Mouse (Mus musculus) gastrocnemius, postnatal 10 days (tissue): ENCODE data around the gene Prkg1. TPM values are rescaled to one million over a fixed set of nuclear protein-coding genes. Genes with fewer than 3 reads are reported as not detected.

Experiments
- DNase-seq: peaks from one replicate; pipeline ENCODE4 v3.0.0; 2021; ENCODE audit warnings: mixed read lengths
- long read RNA-seq, 2 experiments: library from polyadenylated mRNA; stranded (forward); transcript quantifications; one replicate each; pipeline ENCODE4 v2.0.0; 2021
- total RNA-seq, 2 experiments: library from RNA; stranded (reverse); gene quantifications; 2 replicates each; pipeline ENCODE4 v1.2.3; 2021

The Prkg1 gene
- 10 to 100 TPM; 30.5 to 38.3 TPM for total RNA-seq
- long read RNA-seq, experiment 1, partial matches to known transcripts = 9 of 20 reads
- long read RNA-seq, experiment 1, other reads (novel, unspliced or antisense) = 11 of 20 reads
- long read RNA-seq, experiment 2, partial matches to known transcripts = 4 of 7 reads
- long read RNA-seq, experiment 2, other reads (novel, unspliced or antisense) = 3 of 7 reads

DNA sequence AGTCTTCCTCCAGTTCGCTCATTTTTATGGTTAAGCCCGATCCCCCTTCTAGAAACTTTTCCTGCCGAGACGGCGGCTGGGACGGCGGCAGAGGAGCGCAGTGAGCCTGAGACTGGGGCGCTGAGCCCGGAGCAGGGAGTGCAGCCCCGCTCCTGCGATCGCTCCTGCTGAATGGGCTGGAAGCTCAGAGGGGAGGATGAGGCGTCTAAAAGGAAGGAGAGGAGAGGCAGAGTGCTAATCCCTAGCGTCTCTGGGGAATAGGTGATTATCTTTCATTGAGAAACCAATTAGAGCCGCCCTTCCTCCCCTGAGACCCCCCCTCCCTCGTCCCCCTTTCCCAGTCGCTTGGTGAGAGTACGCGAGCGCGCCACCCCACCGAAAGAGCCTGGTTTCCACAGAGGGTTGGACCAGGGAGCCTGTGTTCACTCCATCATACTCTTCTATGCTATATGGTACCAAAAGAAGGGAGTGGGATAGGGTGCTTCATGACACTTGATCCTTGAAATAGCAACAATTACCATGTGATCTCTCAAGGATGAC is at the start of gene Prkg1:
Gene Prkg1, minus strand, starts transcription at position 233 of the 540 bp plus-strand sequence.
- peak; percentile 44 for DNase-seq

DNA sequence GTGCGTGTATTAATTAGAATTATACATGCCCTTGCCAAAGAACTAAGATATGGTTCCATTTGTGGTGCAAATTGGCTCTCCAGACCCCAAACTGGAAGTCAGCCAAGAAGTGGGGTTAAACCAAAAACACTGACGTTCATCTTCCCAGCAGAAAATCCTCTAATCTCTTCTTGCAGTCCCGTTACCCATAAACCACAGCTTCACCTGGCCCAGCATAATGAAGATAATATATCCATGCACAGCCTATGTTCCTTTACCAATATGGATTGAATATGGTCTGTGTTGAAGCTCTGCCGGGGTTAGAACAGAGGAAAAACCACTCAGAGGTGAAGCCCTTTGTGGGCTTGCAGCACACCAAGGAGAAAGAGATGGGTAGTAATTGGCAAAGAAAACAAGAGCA is 48.3 kb upstream of the Prkg1 start:
- no peak for DNase-seq

DNA sequence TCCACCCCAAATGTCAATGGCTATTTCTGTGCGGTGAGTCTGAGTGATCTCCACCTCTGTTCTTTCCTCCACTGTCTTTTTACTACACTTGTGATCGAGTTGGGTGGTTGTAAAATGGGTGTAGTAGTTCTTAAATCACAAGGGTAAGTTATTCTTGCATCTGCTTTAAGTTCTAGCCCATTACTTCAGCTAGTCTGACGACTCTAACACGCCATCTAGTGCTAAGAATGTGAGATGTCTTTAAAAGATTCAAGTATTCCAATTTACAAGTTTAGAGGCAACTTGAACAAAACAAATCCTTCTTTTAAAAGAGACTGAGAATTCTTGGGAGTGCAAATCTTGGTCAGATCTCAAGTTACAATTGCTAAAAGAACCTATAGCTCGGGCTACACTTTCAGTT is 46.5 kb upstream of the Prkg1 start:
- DNase-seq = no peak

DNA sequence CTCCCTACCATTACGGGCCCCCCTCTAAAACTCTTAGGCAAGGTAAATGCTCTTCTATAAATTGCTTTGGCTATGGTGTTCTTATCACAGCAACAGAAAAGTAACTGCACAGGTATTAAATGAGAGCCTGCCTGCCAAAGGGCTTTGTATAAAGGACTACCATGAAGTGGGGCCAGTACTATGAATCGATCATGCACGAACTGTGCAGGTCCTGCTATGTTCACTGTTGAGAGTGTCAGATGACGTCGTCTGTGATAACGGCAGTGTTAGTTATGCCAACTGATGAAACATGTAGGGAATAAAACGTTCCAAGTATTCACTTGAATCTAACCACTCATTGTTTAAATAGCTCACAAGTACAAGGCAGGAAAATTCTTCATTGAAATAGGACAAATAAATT is 40.6 kb upstream of the Prkg1 start:
- no peak for DNase-seq

DNA sequence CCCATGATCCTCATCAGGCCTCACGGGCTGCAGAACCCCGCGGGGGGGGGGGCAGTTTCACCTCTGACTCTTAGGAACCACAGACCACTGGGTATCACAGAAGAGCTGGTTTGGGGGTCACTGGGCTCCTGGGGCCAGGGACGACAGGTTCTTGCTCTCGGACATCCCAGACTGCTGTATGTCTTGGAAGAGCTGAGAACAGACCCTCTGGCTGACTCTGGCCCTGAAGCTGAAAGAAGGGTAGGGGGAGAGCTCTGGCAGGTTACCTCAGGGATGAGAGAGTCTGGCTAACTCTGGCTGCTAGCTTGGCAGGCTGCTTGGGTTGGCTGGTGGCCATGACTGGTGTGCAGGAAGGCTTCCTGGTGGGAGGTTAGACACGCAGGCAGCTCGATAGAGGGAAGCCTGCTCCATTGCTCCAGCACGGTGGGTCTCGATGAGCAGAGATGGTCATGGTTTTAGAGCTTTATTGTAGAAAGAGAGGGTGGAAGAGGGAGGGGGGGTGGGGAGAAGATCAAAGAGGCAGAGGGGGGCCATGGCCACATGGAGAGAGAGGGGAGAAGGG is 30.7 kb upstream of the Prkg1 start:
- peak; percentile 10 for DNase-seq

DNA sequence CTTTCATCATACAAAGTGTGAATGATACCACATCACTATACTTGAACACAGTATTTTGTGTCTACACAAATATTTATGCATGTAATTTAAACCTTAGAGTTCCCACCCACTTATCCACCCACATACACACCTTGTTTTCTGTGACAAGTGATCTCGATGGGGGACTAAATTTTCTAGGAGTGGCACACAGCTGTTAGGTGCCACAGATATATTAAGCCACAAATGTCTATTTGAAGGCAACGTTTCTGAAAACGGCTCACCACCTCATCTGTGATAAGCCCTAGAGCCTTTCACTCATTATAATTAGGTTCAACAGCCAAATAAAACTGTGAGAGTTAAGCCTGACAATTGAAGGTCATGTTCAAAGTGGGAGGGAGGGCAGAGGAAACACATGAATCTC is 26.9 kb upstream of the Prkg1 start:
- DNase-seq = no peak

DNA sequence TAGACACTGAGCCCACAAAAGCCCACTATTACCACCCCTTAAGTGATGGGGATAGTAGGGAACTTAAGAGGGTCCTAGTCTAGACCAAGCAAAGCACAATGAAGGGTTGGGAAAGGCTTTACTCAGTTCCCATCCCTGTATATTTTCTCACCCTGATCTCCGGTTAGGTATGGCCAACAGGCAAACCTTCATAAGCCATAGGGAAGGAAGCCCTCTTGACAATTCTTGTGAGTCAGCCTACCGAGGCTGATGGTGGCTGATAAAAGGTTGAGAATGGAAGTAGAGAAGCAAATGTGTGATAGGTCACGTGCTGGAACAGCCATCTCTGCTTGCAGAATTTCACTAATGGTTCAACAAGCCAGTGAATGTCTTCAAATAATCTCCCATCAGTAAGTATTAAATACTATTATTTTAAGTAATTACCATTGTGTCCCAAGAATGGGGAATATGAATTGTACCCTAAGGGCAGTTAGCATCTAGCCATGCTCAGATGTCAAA is 16.7 kb upstream of the Prkg1 start:
- no peak for DNase-seq

DNA sequence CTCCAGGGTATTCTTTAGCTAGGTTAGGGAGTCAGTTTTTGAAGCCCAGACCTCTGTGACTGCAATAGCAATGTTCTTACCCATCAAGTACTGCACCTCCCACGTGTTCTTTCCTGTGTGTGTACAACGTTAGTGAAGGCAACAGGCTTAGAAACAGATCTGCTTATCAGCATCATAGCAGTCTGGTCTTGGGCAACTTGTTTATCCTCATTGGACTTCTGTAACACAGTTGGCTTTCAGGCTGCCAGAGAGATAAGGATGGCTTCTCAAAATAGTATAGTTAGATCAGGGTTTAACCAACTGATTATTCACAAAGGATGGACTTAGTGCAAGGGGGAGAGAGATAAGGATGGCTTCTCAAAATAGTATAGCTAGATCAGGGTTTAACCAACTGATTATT is 16.2 kb upstream of the Prkg1 start:
- DNase-seq = no peak

DNA sequence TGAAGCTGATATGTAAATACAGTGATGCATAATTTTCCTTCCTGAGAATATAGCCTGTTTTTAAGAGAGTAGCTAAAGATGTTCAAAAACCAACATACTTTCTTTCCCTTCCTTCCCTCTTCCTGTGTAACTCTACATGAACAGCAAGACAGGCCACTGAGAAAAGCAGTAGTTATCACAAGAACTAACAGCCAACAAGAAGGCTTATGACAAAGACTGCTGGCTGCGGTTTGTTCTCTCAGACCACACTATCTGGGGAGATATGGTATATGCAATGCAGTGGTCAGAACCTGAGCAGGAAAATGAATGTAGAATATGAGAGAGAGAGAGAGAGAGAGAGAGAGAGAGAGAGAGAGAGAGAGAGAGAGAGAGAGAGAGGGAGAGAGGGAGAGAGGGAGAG is 15.4 kb upstream of the Prkg1 start:
- DNase-seq = no peak

DNA sequence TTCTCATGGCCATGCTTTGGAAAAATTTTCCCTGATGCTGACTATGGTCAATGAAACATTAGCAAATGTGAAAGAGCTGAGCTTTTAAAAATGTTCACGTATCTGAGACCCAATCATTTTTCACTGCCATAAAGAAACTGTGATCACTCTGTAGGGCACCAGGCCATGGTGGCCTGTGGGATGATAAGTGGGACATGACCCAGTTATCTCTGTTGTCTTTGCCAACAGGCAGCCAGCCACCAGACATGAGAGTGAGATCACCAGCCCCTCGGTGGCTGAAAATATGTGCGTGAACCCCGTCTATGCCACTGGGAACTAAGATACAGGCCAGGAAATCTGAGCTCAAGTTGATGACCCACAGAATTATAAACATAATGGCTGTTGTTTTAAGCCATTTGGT is 14.2 kb upstream of the Prkg1 start:
- DNase-seq = peak; percentile 8

DNA sequence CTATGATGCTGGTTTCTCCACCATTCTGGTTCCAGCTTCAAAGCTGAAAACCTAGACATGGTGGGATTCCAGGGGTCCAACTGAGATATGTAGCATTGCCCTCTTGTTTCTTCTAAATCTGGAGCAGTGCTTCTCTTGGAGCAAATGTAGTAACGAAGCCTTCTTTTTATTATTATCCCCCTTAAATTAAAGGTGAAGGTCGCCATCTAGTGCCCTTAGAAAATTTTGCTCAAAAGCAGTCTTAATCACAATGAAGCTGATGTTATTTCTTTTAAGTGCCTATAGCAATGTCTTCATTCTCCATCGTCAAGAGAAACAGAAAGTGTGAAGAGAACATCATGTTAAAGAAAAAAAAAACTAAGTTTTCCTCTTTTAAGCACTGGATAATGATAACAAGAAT is 2.2 kb upstream of the Prkg1 start:
- no peak for DNase-seq

DNA sequence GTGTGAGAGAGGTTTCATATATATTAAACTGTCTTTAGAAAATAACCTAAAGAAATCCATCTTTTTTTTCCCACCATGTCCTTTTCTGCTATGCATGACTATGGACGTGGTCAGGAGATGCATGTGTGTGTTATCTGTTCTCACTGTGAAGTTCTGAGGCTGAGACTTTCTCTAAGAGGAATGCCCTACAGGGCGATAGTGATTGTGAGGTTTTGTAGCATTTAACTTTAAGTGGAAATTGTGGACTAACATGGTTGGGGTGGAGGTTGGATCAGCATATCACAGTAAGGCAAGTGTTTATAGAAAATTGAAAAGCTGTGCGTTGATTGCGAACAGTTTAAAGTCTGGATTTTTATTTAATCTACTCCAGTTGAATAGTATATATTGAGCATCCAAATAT is 618 bp upstream of the Prkg1 start:
- DNase-seq = no peak

DNA sequence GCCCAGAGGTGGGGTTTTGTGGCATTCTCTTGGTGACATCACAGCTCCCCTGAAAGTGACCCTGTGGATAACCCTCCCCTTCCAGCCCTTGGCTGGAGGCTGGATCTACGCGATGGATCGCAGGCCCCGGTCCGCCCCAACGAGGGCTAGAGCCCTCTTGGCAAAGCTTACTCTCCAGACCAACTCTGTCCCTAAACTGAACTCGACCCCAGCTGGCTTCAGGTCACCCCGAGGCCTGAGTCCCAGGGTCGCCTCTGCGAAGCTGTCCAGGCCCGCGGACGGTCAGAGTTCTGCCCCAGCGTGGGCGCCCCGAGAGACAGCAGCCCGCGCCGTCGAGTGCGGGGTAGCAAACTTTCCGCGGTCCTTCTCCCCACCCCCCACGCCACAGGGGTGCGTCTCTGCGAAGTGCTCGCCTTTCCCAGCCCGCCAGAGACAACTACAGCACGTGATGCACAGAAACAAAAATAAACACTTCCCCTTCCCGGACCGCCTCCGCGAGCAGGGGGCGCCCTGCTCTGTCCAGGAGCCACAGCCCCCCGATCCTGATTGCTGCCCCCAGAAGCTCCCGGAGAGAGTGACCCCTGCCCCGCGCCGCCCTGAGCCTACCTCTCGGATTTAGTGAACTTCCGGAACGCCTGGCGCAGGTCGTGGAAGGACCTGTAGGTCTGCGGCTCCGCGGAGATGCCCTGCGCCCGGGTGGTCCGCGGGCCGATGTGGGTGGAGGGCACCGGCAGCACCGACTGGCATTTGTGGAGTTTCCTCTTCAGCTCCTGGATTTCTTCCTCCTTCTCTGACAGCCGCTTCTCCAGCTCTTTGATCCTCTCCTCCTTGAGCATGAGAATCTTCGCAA is 657 bp downstream of the Prkg1 start:
- peak; percentile 36 for DNase-seq

DNA sequence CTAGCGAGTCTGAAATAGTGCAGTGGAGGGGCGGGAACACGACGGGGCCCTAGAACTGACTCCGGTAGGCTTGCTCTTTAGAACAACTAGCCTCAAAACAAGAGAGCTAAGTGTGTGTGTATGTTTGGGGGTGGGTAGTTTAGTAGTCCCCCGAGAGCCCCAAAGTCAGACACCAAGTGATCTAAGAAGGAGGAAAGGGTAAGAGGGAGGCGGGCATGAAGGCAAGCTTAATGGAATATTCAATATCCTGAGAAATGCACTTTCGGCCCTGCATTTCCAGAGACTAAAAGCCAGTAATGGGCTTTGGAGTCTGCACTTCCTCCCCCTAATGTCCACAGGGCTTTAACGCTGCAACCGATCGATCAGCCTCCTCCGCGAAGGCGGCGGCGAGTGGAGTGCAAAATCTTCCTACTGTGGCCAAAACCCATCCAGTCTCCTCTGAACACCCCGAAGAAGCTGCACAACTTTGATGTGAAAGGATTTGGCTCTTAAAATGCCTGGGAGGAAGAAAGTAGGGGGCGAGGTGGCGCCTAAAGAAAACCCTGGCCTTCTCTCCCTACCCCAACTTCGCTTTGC is 1.5 kb downstream of the Prkg1 start:
- DNase-seq = no peak

DNA sequence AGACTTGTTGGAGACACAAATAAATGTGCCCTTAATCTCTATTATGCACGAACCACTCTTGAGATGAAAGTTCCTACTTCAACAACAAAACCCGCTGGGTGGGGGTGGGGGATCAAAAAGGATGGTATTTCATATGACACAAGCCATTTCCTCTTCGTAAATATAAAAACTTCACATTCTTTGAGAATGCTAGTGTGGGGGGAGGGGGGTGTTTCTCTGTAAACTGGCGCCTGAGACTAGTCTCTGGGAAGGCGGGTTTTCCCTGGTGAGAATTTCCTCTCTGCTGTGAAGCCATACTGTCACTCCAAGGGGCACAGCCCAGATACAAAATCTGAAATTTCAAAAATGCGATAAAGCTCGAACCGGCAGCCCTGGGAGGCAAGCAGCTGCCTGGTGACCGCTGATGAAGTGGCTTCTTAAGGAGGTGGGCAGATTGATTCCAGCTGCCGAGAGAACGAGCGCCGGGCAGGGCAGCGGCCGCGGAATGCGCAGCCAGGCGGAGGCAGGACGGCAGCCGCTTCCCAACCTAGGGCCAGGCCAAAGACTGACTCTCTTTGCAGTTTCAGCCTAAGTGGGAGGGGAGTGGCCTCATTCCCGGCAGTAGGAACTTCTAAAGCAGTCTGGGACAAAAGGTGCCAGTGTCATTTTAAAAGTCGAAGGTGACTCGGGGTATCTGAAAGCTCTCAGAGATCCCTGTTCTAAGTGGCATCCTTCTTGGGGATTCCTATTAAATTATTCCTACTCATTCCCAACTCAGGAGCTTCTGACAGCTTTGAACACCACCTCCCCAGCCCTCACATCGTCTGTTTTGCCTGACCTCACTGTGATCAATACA is 2.2 kb downstream of the Prkg1 start:
- peak; percentile 34 for DNase-seq

DNA sequence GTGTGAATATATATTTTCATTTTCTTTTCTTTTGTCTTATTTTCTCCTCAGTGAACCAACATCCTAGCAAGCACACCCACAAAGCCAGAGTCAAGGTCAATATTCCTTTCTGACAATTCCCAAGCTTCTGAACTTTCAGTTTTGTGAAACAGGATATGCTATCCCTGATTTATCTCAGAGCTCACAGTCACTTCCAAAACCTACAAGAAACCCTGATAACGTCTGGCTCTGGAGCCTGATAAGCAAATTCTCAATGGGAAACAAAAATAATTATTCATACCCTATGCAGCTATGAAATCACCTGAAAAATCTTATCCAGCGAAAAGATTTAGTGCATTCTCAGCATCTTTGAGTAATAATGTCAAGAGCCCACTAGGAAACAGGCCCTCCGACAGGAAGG is 5.0 kb downstream of the Prkg1 start:
- DNase-seq = no peak

DNA sequence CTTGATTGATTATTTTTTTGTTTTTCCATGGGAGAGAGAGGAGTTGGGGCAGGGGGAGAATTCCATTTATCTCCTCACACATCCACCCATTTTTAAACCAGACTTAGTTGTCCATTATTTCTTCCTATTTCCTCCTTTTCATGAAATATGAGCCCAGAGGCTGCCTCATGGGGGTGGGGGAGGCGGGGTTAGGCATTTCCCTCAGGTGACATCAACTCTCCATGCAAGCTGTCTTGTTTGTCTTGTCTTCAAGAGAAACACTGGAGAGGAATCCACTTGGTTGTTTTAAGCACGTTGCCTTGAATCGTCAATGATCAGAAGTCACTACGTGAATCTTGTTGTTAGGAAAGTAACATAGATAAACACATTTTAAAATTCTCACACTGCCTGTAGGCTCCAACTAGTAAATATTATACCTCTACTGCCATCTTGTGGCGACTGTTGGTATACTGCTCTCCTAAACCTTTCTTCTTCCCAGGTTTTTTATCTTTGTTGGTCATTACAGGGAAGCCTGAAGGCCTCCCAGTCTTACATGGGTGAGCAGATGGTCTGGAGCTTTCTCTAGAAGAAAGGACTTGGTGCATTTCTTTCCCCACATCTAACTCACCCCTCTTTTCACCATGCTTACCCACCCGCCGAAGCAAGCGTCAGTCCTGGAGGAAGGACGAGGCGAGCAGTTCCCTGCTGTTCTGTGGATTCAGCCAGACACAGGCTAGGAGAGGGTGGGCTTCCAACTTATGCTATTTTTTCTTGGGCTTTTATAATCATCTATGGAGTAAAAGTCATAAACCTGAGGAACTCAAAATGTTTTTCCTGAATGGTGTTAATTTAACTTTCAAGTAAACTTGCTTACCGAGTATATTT is 8.7 kb downstream of the Prkg1 start:
- DNase-seq = peak; percentile 62

DNA sequence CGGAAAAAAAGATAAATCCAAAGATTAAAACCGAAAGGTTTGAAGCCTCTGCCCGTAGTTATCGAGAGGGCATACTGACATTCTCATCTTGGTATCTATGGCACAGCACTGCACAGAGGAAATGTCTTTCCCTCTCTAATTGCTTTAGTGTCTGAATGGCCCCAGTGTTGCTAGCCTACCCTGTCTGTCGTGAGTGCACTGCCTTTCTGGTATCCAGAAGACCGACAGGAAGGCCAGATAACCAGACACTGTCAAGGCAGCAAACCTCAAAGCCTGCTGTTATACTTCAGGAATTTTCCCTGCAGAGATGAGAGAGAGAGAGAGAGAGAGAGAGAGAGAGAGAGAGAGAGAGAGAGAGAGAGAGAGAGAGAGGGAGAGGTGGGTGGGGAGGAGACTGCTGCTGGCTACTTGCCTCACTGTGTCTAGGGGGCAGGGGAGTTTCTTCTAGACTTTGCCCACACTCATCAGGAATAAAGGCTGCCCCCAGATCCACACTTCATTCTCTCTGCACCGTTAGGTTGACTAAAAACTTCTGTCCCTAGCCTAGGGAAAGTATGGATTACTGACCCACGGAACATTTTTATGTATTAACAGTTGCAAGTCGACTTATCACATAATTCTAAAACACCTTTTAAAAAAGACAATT is 10.1 kb downstream of the Prkg1 start:
- no peak for DNase-seq

DNA sequence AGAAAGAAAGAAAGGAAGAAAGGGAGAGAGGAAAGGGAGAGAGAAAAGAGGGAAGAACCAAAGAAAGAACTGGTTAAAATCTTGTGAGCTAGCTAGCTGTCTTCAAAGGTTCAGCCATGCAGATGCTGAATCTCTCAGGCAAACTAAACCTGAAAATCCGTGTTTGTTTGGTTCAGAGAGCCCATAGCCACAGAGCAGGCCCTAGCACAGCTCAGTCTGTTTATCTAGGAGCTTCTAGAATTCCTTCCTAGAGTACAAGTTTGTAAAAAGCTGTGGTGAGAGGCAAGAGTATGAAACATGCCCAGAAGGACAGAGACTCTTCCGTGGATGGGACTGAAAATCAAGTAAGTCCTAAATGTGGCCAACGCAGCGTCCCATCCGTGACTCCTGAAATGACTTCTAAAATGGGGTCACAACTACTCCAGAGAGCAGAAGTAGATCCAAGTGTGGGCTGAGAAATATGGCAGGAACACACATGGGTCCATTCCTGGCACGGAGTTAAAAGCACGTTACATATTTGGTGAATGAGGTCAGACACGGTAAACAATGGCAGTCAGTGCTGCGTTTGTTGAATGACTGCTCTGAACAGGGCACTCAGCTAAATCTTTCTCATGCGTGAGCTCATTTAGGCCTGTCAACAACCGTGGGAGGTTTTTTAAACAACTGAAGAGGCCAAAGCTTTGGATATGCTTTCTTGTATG is 13.7 kb downstream of the Prkg1 start:
- no peak for DNase-seq

DNA sequence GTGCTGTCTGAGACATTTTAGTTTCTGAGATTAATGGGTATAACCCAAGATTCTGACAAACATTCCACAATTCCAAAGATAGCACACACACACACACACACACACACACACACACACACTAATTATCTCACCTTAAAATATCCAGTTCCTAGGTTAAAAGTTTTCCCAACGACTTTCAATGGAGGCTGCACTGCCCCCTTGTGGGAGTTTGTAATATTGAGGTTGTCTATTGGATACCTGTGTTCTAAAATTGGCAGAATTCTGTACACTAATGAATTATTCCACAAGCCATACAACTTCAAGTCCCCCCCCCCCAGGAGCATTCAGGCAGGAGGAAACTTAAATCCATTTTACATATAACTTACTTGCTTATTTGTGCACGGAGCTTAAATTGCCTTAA is 18.2 kb downstream of the Prkg1 start:
- peak; percentile 45 for DNase-seq
